Mouse (Mus musculus) cerebellum, adult 11-12 months (tissue): ENCODE results near the gene Arhgdib.
"Not testable (repeated sequence)": the region's sequence is repeated elsewhere in the genome, so short reads cannot be mapped to it uniquely, and the experiment has no call there.

ENCODE experiments used
- DNase-seq: peaks from one replicate; pipeline ENCODE4 v3.0.0; 2022

Gene Arhgdib

GRCm38 (mm10) chr6:136941051-136942021 lies at the start of gene Arhgdib:
Arhgdib (minus strand) TSS chr6:136941899.
- no peak for DNase-seq

- no peak for DNase-seq
Measured at GRCm38 (mm10) chr6:136990557-136990956, 48.9 kb upstream of the Arhgdib start.

- no peak for DNase-seq
Measured at GRCm38 (mm10) chr6:136989824-136990497, 48.3 kb upstream of the Arhgdib start.

- DNase-seq = no peak
Measured at GRCm38 (mm10) chr6:136988536-136989060, 46.9 kb upstream of the Arhgdib start.

GRCm38 (mm10) chr6:136986718-136987117 lies 45.0 kb upstream of the Arhgdib start:
- DNase-seq = no peak

GRCm38 (mm10) chr6:136986019-136986418 lies 44.3 kb upstream of the Arhgdib start:
- no peak for DNase-seq

- DNase-seq = no peak
Measured at GRCm38 (mm10) chr6:136983201-136983600, 41.5 kb upstream of the Arhgdib start.

GRCm38 (mm10) chr6:136982581-136982980 lies 40.9 kb upstream of the Arhgdib start:
- no peak for DNase-seq

GRCm38 (mm10) chr6:136980331-136980746 lies 38.6 kb upstream of the Arhgdib start:
- no peak for DNase-seq

- no peak for DNase-seq
Measured at GRCm38 (mm10) chr6:136979274-136980082, 37.8 kb upstream of the Arhgdib start.

GRCm38 (mm10) chr6:136968877-136969276 lies 27.2 kb upstream of the Arhgdib start:
- not testable (repeated sequence) for DNase-seq

GRCm38 (mm10) chr6:136967466-136967865 lies 25.8 kb upstream of the Arhgdib start:
- DNase-seq = no peak

- no peak for DNase-seq
Measured at GRCm38 (mm10) chr6:136965912-136966311, 24.2 kb upstream of the Arhgdib start.

- no peak for DNase-seq
Measured at GRCm38 (mm10) chr6:136964609-136965510, 23.2 kb upstream of the Arhgdib start.

GRCm38 (mm10) chr6:136962957-136963356 lies 21.3 kb upstream of the Arhgdib start:
- no peak for DNase-seq

GRCm38 (mm10) chr6:136959131-136959530 lies 17.4 kb upstream of the Arhgdib start:
- DNase-seq = no peak

GRCm38 (mm10) chr6:136957062-136957461 lies 15.4 kb upstream of the Arhgdib start:
- DNase-seq = no peak

GRCm38 (mm10) chr6:136955240-136955639 lies 13.5 kb upstream of the Arhgdib start:
- DNase-seq = no peak

- DNase-seq = no peak
Measured at GRCm38 (mm10) chr6:136954715-136955114, 13.0 kb upstream of the Arhgdib start.

- DNase-seq = no peak
Measured at GRCm38 (mm10) chr6:136954192-136954591, 12.5 kb upstream of the Arhgdib start.

GRCm38 (mm10) chr6:136952930-136953329 lies 11.2 kb upstream of the Arhgdib start:
- no peak for DNase-seq

- no peak for DNase-seq
Measured at GRCm38 (mm10) chr6:136950171-136950570, 8.5 kb upstream of the Arhgdib start.
